Mouse (Mus musculus): ENCODE results near the gene Spata31d1d. TPM values are rescaled to one million over a fixed set of nuclear protein-coding genes. Genes with fewer than 3 reads are reported as not detected.

The Spata31d1d gene
- polyA plus RNA-seq (2014; fragmentation: Illumina TruSeq; extraction: RNeasy Lipid Tissue Mini Kit (QIAGEN cat#74804)): not detected

DNA sequence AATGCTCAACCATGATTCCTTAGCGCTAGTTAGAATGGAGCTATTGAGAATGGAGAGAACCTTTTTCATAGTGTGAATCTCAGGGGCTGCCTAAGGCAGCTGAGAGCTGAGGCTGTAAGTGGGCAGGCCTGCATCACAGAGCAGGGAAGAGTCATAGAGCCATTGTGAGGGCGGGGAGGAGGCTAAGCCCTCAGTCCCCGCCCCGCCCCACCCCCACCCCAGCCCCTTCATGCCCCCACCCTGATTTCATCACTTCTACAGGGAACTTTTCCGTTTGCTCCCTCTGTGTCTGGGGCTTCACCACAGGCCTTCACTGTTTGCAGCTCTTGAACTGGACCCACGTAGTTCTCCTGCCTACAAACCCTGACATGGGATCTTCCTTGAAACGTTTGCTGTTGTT, at the start of gene Spata31d1d:
TSS of gene Spata31d1d (minus strand) at position 101 of the 400 bp plus-strand sequence.

DNA sequence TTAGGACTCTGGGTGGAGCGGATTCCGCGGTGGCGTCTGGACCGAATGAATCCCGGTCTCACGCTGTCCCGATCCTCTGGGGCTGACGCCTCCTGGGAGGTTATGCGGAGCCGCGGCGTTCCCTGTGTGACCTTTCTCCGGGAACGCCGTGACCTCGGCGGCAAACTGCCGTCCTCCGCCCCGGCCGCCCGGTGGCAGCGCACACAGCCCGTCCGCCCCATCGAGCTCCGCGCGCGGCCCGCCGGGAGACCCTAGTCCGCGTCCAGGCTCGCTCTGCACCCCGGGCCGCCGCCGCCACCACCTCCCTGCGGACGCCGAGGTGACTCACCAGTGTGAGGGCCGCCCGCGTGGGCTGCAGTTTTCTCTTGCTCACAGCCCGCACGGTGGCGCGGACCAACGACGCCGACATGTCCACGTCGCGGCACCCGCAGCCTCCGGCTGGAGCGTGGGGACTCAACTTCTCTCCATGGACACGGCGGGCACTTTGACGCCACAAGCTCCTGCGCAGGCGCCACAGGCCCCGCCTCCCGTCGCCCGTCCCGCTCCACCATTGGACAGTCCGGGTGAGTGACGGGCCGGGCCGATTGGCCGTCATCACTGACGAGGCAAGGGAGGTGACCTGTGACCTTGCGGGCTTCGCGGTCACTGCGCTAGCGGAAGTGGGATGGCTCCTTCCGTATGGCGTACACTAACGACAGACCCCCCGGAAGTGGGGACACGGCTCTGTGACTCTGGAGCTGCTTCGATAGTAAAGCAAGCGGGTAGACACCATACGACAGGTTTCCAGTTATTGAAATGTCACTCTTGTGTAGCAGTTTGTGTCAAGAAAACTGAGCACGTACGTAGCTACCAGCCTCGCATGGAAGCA, 38.0 kb upstream of the Spata31d1d start, which contains the start of gene Isca1:
TSS of gene Isca1 (minus strand) at position 515 of the 868 bp plus-strand sequence.

DNA sequence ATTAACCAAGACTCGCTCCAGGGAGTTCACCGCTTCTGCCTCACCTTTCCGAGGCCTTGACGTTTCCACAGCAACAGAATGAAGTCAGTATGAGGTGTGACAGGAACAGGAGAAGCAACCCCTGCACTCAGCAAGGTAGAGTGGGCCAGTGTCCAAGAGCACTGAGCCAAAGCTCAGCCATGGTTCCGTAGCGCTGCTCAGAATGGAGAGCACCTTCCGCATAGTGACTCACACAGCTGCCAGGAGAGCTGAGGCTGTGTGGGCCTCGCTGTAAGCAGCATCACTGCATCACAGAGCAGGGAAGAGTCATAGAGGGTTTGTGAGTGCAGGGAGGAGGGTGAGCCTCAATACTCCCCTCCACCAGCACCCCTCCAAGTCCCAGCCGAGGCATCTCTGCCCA, 15.2 kb upstream of the Spata31d1d start, which contains the start of gene 1700014D04Rik:
TSS of gene 1700014D04Rik (minus strand) at position 42 of the 400 bp plus-strand sequence.

DNA sequence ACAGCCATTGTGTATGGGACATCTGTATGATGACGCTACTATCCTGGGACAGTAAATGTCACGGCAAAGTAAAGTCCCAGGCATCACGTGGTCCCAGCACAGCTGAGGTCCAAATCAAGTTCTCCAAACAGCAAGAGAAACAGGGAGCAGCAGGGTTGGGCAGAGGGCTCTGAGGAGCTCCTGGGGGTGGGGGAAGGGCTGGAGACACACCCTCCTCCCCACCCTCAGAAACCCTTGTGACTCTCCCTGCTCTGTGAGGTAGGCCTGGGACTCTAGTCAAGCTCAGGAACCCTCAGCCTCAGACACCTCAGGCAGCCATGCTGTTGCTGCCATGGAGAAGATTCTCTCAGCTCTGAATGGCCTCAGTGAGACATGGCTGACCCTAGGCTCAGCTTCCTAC, 19.6 kb downstream of the Spata31d1d start, which contains the start of gene Spata31d1b:
TSS of gene Spata31d1b (plus strand) at position 301 of the 400 bp plus-strand sequence.

DNA sequence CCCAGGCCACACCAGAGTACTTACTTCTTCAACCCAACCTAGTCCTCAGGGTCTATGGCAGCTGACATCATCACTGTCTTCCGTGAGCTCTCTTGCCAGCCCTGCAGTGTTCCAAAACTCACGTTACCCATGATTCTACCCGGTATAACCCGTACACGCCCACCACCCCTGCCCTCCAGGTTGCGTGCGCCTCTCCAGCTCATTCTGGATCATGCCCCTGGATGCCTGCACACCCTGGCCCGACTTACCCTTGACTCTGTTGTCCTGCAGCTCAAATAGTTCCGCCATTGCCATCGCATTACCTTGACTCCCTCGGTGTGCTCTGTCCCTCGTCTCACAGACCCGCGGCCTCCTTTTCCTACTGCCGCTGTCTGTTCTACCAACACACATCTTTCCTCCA, 21.3 kb downstream of the Spata31d1d start, which contains the start of gene Spata31d1a:
TSS of gene Spata31d1a (minus strand) at position 101 of the 400 bp plus-strand sequence.

DNA sequence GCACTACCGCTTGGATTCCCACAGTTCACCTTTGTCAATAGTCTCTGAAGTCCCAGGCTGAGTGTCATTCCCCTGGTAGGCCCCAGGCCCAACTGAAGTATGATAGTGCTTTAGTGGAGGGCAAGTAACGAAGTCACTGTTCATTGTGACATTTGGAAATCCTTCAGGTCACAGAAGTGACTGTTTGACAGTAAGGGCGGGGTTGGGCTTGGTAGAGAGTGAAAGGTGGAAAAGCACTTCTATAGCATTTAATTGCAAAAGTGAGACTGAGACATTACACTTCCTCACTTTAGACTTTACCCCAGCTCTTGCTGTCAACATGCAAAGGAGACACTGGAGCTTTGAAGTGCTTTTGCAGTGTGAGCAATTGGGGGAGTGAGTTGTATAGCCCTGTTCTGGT, 37.5 kb downstream of the Spata31d1d start, which contains the start of gene 4921517D22Rik:
TSS of gene 4921517D22Rik (minus strand) at position 101 of the 400 bp plus-strand sequence.

Other genes with a start within 250 kb of the Spata31d1d start
- gene Agtpbp1, start 146.5 kb downstream of the Spata31d1d start, polyA plus RNA-seq (2014; fragmentation: Illumina TruSeq; extraction: RNeasy Lipid Tissue Mini Kit (QIAGEN cat#74804)): 42.8 TPM
- 274 TPM for gene Naa35, start 146.5 kb downstream of the Spata31d1d start, polyA plus RNA-seq (2014; fragmentation: Illumina TruSeq; extraction: RNeasy Lipid Tissue Mini Kit (QIAGEN cat#74804))
- gene Golm1, start 55.9 kb downstream of the Spata31d1d start, polyA plus RNA-seq (2014; fragmentation: Illumina TruSeq; extraction: RNeasy Lipid Tissue Mini Kit (QIAGEN cat#74804)): 15.3 TPM
- gene 4921517D22Rik, start 37.6 kb downstream of the Spata31d1d start, polyA plus RNA-seq (2014; fragmentation: Illumina TruSeq; extraction: RNeasy Lipid Tissue Mini Kit (QIAGEN cat#74804)): not detected
- not detected for gene Spata31d1a, start 21.4 kb downstream of the Spata31d1d start, polyA plus RNA-seq (2014; fragmentation: Illumina TruSeq; extraction: RNeasy Lipid Tissue Mini Kit (QIAGEN cat#74804))
- gene Spata31d1b, start 19.5 kb downstream of the Spata31d1d start, polyA plus RNA-seq (2014; fragmentation: Illumina TruSeq; extraction: RNeasy Lipid Tissue Mini Kit (QIAGEN cat#74804)): not detected
- gene 1700014D04Rik, start 15.0 kb upstream of the Spata31d1d start, polyA plus RNA-seq (2014; fragmentation: Illumina TruSeq; extraction: RNeasy Lipid Tissue Mini Kit (QIAGEN cat#74804)): not detected
- gene Isca1, start 38.1 kb upstream of the Spata31d1d start, polyA plus RNA-seq (2014; fragmentation: Illumina TruSeq; extraction: RNeasy Lipid Tissue Mini Kit (QIAGEN cat#74804)): 95.0 TPM
- not detected for gene Gm49354, start 50.5 kb upstream of the Spata31d1d start, polyA plus RNA-seq (2014; fragmentation: Illumina TruSeq; extraction: RNeasy Lipid Tissue Mini Kit (QIAGEN cat#74804))
- 169 TPM for gene Tut7, start 91.4 kb upstream of the Spata31d1d start, polyA plus RNA-seq (2014; fragmentation: Illumina TruSeq; extraction: RNeasy Lipid Tissue Mini Kit (QIAGEN cat#74804))

All from ovary, adult 10 weeks (tissue).